Mouse (Mus musculus) testis, postnatal 14 days (tissue): ENCODE measurements around the gene Ell2.

ENCODE experiments used
- DNase-seq: peaks from one replicate; pipeline ENCODE4 v3.0.0; 2021; ENCODE audit warnings: low spot score

Gene Ell2

GRCm38 (mm10) chr13:75766967-75767366 is 60.4 kb downstream of the Ell2 start:
- no peak for DNase-seq

DNA sequence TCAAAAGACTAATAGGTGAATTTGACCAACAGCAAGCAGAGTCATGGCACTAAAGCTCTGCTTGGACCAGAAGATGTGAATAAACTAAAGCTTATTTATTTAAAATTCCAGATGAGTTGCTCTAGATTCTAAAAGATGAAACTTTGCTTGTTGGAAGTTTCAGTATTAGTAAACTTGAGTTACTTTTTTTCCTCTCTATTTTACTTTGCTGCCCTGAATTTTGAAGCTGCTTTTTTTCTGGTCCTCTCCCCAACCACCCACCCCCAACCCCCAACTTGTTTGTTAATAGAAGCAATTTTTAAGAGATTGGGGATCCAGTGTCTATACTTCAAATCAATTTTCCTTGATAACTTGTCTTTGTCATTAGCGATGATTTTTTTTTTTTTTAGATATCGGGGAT is 64.2 kb downstream of the Ell2 start:
- DNase-seq: no peak

DNA sequence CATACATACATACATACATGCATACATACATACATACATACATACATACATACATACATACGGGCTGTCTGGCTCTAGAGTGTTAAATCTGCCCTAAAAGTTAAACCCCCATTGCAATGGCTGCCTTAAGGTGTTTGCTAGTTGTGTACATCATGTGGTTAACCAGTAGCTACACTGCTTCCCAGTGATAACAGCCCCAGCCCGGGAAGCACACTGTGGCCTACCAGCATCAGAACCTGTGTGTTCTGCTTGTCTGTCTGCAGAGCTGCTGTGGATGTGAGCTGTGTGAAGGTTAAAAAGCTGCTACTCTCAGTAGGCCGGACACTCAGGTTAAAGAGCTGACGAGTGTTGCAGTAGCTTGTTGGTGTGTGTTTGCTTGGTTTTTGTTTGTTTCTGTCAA is 64.8 kb downstream of the Ell2 start:
- DNase-seq: no peak

DNA sequence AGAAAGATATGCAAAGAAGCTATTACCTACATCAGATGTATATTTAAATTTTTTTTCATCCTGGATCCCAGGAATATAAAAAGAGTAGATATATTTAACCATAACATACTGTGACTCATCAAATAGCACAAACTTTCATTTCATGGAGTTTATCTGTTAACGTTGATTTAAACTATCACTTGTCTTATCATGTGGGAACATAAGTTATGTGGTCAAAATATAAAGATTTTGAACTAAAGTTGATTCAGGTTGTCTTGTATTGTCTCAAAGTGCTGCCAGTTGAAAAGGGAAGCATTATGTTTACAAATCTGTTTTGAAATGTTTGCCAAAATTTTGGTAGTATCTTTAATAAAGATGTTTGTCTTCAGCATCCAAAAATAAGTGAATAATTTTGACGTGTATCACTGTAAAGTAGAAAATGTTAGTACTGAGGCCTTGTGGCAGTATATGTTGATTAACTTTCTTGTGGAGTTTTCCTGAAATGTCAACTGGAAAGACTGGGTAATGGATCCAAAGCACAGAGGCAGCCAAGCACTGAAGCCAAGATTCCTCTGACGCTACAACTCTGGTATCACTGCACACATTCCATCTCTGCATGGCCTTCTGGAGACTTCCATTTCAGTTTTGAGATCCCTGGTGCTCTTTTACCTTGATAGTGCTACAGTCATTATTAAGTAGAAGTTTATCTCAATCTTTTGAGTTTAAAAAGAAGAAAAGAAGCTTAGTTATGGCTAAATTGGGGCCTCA is 65.6 kb downstream of the Ell2 start:
- DNase-seq: no peak

DNA sequence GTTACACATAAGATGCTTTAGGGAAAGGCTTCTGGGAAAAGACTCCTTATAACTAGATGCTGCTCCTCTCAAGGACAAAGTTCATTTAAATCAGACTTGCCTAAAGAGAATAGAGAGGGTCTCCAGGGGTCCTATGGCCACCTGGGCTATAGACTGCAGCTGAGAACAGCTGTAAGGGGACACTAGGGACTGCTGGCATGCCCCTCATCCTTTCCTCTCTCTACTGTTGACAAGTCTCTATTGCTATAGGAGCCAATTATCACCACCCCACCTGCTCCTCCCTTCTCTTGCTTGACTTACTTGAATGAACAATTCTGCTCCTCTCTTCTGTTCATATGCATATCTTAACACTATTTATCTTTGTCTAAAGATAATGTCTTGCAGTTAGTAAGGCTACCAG is 69.4 kb downstream of the Ell2 start:
- no peak for DNase-seq

GRCm38 (mm10) chr13:75776692-75777091 is 70.1 kb downstream of the Ell2 start:
- DNase-seq: no peak

GRCm38 (mm10) chr13:75778156-75778555 is 71.6 kb downstream of the Ell2 start:
- no peak for DNase-seq

DNA sequence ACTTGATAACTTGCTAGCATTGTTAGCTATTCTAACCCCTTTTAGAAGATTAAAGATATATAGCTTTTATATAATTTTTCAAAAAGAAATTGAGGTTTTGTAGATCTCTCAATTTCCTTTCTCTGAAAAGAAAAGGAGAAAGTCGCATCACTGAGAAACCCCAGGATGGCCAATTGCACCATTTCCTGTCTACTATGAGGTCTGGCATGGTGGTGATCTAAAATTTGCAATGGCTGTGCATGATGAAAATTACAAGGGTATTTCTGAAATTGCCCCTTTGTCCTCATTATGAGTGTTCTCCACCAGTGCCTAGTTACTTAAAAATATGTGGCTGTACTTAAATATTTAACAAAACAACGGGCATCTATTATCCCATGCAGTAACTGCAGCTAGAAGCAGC is 72.6 kb downstream of the Ell2 start:
- no peak for DNase-seq

GRCm38 (mm10) chr13:75780096-75780495 is 73.5 kb downstream of the Ell2 start:
- DNase-seq: no peak

DNA sequence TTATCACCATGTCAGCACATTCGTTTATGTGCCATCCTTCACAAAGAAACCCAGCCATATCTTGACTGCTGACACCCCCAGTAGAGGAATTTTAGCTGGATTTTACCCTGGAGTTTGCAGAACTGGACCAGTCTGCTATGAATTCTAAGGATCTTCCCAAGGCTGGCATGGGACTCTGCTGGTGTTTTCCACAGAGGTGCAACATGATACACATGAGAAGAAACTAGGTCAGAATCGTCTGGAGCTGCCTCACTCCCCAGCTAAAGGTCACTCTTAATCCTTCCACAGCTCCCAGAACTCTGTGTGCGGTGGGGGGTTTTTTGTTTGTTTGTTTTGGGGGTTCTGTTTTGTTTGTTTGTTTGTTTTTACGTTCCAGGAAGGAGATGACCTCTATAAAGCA is 79.2 kb downstream of the Ell2 start:
- DNase-seq: no peak

- DNase-seq: no peak
Measured at GRCm38 (mm10) chr13:75786264-75786663, 79.7 kb downstream of the Ell2 start.

DNA sequence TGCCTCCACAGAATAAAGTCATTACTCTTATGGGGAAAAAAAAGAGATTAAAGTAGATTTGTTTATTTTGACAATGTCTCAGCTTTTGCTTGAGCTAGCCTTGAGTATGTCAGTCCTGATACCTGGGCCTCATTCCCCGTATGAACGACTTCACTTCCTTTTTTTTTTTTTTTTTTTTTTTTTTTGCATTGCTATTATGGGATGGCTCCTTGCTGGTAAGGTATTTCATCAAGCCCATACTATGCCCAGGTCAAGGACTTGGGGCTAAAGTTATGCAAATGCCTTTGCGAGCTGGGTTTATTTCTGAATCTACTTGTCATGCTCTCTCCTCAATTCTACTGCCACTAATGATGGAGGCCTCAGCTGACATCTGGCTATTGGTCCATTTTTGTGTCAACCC is 80.8 kb downstream of the Ell2 start:
- no peak for DNase-seq

GRCm38 (mm10) chr13:75788178-75788577 is 81.6 kb downstream of the Ell2 start:
- no peak for DNase-seq

DNA sequence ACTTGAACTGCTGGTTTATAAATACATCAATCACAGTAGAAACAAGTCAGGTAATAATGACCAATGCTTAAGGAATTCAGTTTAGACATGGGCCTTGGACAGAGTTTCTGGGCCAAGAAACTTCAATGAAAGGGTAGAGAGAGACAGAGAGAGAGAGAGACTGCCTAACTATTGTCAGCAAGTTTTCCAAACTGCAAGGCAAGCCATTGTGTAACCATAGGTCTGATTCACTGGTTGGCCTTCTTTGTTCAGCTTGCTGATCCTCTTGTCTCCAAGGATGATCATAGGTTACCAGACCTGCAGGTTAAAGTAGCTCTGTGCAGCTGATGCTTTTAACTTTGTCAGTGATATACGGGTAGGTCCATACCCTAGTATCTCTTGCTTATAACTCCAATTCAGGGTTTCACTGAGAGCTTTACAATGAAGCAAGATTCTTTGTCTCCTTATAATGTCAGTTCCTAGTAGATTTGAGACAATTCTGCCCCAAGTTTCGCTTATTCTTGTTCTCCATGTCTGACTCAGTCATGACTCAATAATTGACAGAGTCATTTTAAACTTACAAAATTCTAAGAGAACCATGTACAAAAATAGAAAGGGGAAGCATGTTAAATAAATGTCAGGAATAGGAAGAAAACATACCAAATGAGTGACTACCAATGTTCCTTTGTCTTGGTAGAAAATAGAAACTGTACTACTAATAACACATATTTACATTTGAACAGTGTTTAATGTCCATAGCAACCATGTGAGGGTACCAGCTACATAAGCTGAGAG is 82.7 kb downstream of the Ell2 start:
- DNase-seq: no peak

GRCm38 (mm10) chr13:75790550-75791205 is 84.1 kb downstream of the Ell2 start:
- no peak for DNase-seq

DNA sequence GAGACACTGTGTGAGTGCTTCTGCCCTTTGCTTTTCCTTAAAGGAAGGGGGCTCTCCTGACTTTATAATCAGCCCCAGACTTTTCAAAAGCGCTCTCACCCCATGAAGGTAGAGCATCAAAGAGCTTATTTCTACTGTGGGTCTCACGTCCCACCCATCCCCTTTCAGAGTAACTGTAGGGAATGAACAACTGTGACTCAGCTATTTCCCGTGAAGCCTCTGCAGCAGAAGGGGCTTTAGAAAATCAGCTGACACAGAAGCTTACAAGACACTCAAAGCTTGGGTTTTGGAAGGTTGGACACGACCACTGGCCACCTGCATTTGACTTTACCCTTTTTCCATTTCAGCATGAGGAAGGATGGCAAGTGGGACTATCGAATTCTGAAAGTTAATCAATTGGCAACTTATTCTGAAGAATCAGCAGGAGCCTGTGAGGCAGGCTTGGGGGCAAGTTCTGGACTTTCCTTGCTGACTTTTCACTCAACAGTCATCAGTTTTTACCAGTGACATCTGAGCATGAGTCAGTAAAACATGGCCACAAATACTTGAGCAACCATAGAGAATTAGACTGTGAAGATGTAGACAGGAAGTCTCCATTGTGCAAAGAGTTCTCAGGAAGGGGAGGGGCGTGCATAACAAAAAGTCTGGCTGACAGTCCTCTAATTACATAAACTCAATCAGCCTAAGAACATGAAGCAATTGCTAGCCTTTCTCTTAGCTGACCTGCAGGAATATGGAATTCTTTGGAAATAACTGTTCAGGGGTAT is 87.5 kb downstream of the Ell2 start:
- no peak for DNase-seq

GRCm38 (mm10) chr13:75797369-75798141 is 91.0 kb downstream of the Ell2 start:
- peak; percentile 78 for DNase-seq

GRCm38 (mm10) chr13:75798413-75799302 is 92.1 kb downstream of the Ell2 start:
- DNase-seq: peak; percentile 37

GRCm38 (mm10) chr13:75799421-75799820 is 92.9 kb downstream of the Ell2 start:
- DNase-seq: no peak

- no peak for DNase-seq
Measured at GRCm38 (mm10) chr13:75807969-75808368, 101.4 kb downstream of the Ell2 start.
